Mouse (Mus musculus) brain, embryonic 18.5 days (tissue): ENCODE measurements around the gene H2-M10.2.
A peak's percentile ranks its signal among the peaks of the same experiment; 100 is the strongest.
"Not testable (repeated sequence)": the region's sequence is repeated elsewhere in the genome, so short reads cannot be mapped to it uniquely, and the experiment has no call there.

Experiments used
- DNase-seq: peaks from one replicate; pipeline ENCODE4 v3.0.0-alpha.2; 2012; ENCODE audit warnings: low read depth, low spot score

H2-M10.2 gene

GRCm38 (mm10) chr17:36286390-36286789 is at the start of gene H2-M10.2:
Gene H2-M10.2 (minus strand): TSS chr17:36286490.
- no peak for DNase-seq

GRCm38 (mm10) chr17:36326055-36326454 is 39.8 kb upstream of the H2-M10.2 start, which contains the start of gene H2-M10.1:
Gene H2-M10.1 (minus strand): TSS chr17:36326155.
- no peak for DNase-seq

- no peak for DNase-seq
Measured at GRCm38 (mm10) chr17:36315689-36316253, 29.5 kb upstream of the H2-M10.2 start.

GRCm38 (mm10) chr17:36315041-36315688 is 28.9 kb upstream of the H2-M10.2 start:
- DNase-seq, result no peak

GRCm38 (mm10) chr17:36314511-36314910 is 28.2 kb upstream of the H2-M10.2 start:
- DNase-seq, result no peak

- DNase-seq, result no peak
Measured at GRCm38 (mm10) chr17:36309293-36309692, 23.0 kb upstream of the H2-M10.2 start.

- not testable (repeated sequence) for DNase-seq
Measured at GRCm38 (mm10) chr17:36308855-36309254, 22.6 kb upstream of the H2-M10.2 start.

- no peak for DNase-seq
Measured at GRCm38 (mm10) chr17:36281521-36282245, 4.6 kb downstream of the H2-M10.2 start.

GRCm38 (mm10) chr17:36274776-36275175 is 11.5 kb downstream of the H2-M10.2 start:
- no peak for DNase-seq

GRCm38 (mm10) chr17:36273796-36274195 is 12.5 kb downstream of the H2-M10.2 start:
- DNase-seq, result no peak

- DNase-seq, result no peak
Measured at GRCm38 (mm10) chr17:36272643-36273366, 13.5 kb downstream of the H2-M10.2 start.

GRCm38 (mm10) chr17:36271586-36272256 is 14.6 kb downstream of the H2-M10.2 start, which contains the start of gene Trim39:
Gene Trim39 (minus strand): TSS chr17:36272247.
- DNase-seq, result peak; percentile 61

GRCm38 (mm10) chr17:36270956-36271585 is 15.2 kb downstream of the H2-M10.2 start:
- peak; percentile 77 for DNase-seq

GRCm38 (mm10) chr17:36265834-36266233 is 20.5 kb downstream of the H2-M10.2 start:
- no peak for DNase-seq

GRCm38 (mm10) chr17:36264273-36264925 is 21.9 kb downstream of the H2-M10.2 start:
- no peak for DNase-seq

GRCm38 (mm10) chr17:36261511-36262166 is 24.7 kb downstream of the H2-M10.2 start:
- DNase-seq, result no peak

GRCm38 (mm10) chr17:36257969-36258368 is 28.3 kb downstream of the H2-M10.2 start, which contains the start of gene Rpp21:
Gene Rpp21 (minus strand): TSS chr17:36258069.
- DNase-seq, result no peak

- DNase-seq, result peak; percentile 64
Measured at GRCm38 (mm10) chr17:36257241-36257947, 28.9 kb downstream of the H2-M10.2 start.

- DNase-seq, result no peak
Measured at GRCm38 (mm10) chr17:36253087-36253600, 33.1 kb downstream of the H2-M10.2 start.
